Mouse (Mus musculus): ENCODE data around the gene Majin. TPM values are rescaled to one million over a fixed set of nuclear protein-coding genes. Genes with fewer than 3 reads are reported as not detected.
A peak's percentile ranks its signal among the peaks of the same experiment; 100 is the strongest.

Majin gene
- total RNA-seq, 1 experiment from 2014 or later: not detected

- no peak for ATAC-seq (replicated peaks; ENCODE audit: insufficient number of reproducible peaks, low FRiP score, low TSS enrichment, poor library complexity, severe bottlenecking)
These were observed 34.4 kb downstream of the Majin start for GRCm38 (mm10) chr19:6218606-6219005.

GRCm38 (mm10) chr19:6226135-6226534, 41.9 kb downstream of the Majin start, which contains the start of gene Gpha2:
TSS of gene Gpha2 (plus strand) at chr19:6226380.
- ATAC-seq (replicated peaks; ENCODE audit: insufficient number of reproducible peaks, low FRiP score, low TSS enrichment, poor library complexity, severe bottlenecking): no peak

- ATAC-seq (replicated peaks; ENCODE audit: insufficient number of reproducible peaks, low FRiP score, low TSS enrichment, poor library complexity, severe bottlenecking): no peak
These were observed 42.6 kb downstream of the Majin start for GRCm38 (mm10) chr19:6226763-6227162.

GRCm38 (mm10) chr19:6227864-6228263, 43.7 kb downstream of the Majin start:
- ATAC-seq (replicated peaks; ENCODE audit: insufficient number of reproducible peaks, low FRiP score, low TSS enrichment, poor library complexity, severe bottlenecking): no peak

GRCm38 (mm10) chr19:6230411-6230810, 46.2 kb downstream of the Majin start:
- ATAC-seq (replicated peaks; ENCODE audit: insufficient number of reproducible peaks, low FRiP score, low TSS enrichment, poor library complexity, severe bottlenecking): no peak

- ATAC-seq (replicated peaks; ENCODE audit: insufficient number of reproducible peaks, low FRiP score, low TSS enrichment, poor library complexity, severe bottlenecking): no peak
These were observed 46.8 kb downstream of the Majin start for GRCm38 (mm10) chr19:6231036-6231435.

GRCm38 (mm10) chr19:6233647-6234046, 49.5 kb downstream of the Majin start:
- no peak for ATAC-seq (replicated peaks; ENCODE audit: insufficient number of reproducible peaks, low FRiP score, low TSS enrichment, poor library complexity, severe bottlenecking)

- no peak for ATAC-seq (replicated peaks; ENCODE audit: insufficient number of reproducible peaks, low FRiP score, low TSS enrichment, poor library complexity, severe bottlenecking)
These were observed 50.3 kb downstream of the Majin start for GRCm38 (mm10) chr19:6234337-6235083.

- ATAC-seq (replicated peaks; ENCODE audit: insufficient number of reproducible peaks, low FRiP score, low TSS enrichment, poor library complexity, severe bottlenecking): peak; percentile 76
These were observed 51.2 kb downstream of the Majin start, which contains the start of gene Ppp2r5b for GRCm38 (mm10) chr19:6235084-6236052. TSS of gene Ppp2r5b (minus strand) at chr19:6235872.

- peak; percentile 84 for ATAC-seq (replicated peaks; ENCODE audit: insufficient number of reproducible peaks, low FRiP score, low TSS enrichment, poor library complexity, severe bottlenecking)
These were observed 51.9 kb downstream of the Majin start for GRCm38 (mm10) chr19:6236053-6236441.

- ATAC-seq (replicated peaks; ENCODE audit: insufficient number of reproducible peaks, low FRiP score, low TSS enrichment, poor library complexity, severe bottlenecking): no peak
These were observed 52.7 kb downstream of the Majin start for GRCm38 (mm10) chr19:6236842-6237241.

- ATAC-seq (replicated peaks; ENCODE audit: insufficient number of reproducible peaks, low FRiP score, low TSS enrichment, poor library complexity, severe bottlenecking): no peak
These were observed 54.6 kb downstream of the Majin start for GRCm38 (mm10) chr19:6238740-6239139.

- no peak for ATAC-seq (replicated peaks; ENCODE audit: insufficient number of reproducible peaks, low FRiP score, low TSS enrichment, poor library complexity, severe bottlenecking)
These were observed 55.9 kb downstream of the Majin start for GRCm38 (mm10) chr19:6240136-6240535.

GRCm38 (mm10) chr19:6240725-6241124, 56.5 kb downstream of the Majin start:
- no peak for ATAC-seq (replicated peaks; ENCODE audit: insufficient number of reproducible peaks, low FRiP score, low TSS enrichment, poor library complexity, severe bottlenecking)

- peak; percentile 81 for ATAC-seq (replicated peaks; ENCODE audit: insufficient number of reproducible peaks, low FRiP score, low TSS enrichment, poor library complexity, severe bottlenecking)
These were observed 57.3 kb downstream of the Majin start, which contains the start of gene Atg2a for GRCm38 (mm10) chr19:6241274-6242107. TSS of gene Atg2a (plus strand) at chr19:6241668.

GRCm38 (mm10) chr19:6242281-6242680, 58.1 kb downstream of the Majin start:
- peak; percentile 79 for ATAC-seq (replicated peaks; ENCODE audit: insufficient number of reproducible peaks, low FRiP score, low TSS enrichment, poor library complexity, severe bottlenecking)

GRCm38 (mm10) chr19:6243226-6243625, 59.0 kb downstream of the Majin start:
- ATAC-seq (replicated peaks; ENCODE audit: insufficient number of reproducible peaks, low FRiP score, low TSS enrichment, poor library complexity, severe bottlenecking): no peak

- ATAC-seq (replicated peaks; ENCODE audit: insufficient number of reproducible peaks, low FRiP score, low TSS enrichment, poor library complexity, severe bottlenecking): no peak
These were observed 61.6 kb downstream of the Majin start for GRCm38 (mm10) chr19:6245806-6246205.
